Mouse (Mus musculus): ENCODE data around the gene Gm10644. TPM values are rescaled to one million over a fixed set of nuclear protein-coding genes. Genes with fewer than 3 reads are reported as not detected.
"Not testable (repeated sequence)": the region's sequence is repeated elsewhere in the genome, so short reads cannot be mapped to it uniquely, and the experiment has no call there.

Gene Gm10644
- polyA plus RNA-seq, 1 experiment from 2014 or later: 0.61 TPM

DNA sequence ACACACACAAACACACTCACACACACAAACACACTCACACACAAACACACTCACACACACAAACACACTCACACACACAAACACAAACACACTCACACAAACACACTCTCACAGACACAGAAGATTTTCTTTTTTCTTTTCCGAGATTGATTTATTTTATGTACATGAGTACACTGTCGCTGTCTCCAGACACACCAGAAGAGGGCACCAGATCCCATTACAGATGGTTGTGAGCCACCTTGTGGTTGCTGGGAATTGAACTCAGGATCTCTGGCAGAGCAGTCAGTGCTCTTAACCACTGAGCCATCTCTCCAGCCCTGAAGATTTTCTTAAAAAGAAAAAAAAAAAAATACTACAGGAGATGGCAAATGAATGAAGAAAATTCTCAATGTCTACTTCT lies 28.2 kb upstream of the Gm10644 start:
- not testable (repeated sequence) for ATAC-seq (ENCODE audit: low FRiP score)

GRCm38 (mm10) chr8:83982449-83982848 lies 27.4 kb upstream of the Gm10644 start:
- WGBS: 86% methylated on average over 4 of the region's 4 CpGs
- peaks cover 20% of the 10 kb centered on the region for H3K36me3 ChIP-seq (ENCODE audit: control insufficient read depth, insufficient read depth, low read length)
- H3K27ac ChIP-seq (ENCODE audit: low read depth, low read length): no peak overlapping the region

More for the DNA sequence above, 28.2 kb upstream of the Gm10644 start:
- not testable (repeated sequence) for DNase-seq (ENCODE audit: low spot score, missing footprints); H3K4me1 ChIP-seq (ENCODE audit: control insufficient read depth, insufficient read depth, low read length); H3K4me2 ChIP-seq; H3K27me3 ChIP-seq (ENCODE audit: control insufficient read depth, insufficient read depth, low read length); H3K9ac ChIP-seq (ENCODE audit: low read length); H3K27ac ChIP-seq (ENCODE audit: low read depth, low read length); H3K9me3 ChIP-seq (ENCODE audit: control insufficient read depth, low read length); H3K4me3 ChIP-seq (ENCODE audit: low read depth, low read length)
- peaks cover 21% of the 10 kb centered on the region for H3K36me3 ChIP-seq (ENCODE audit: control insufficient read depth, insufficient read depth, low read length)
- WGBS: 99% methylated on average over 2 of the region's 2 CpGs

DNA sequence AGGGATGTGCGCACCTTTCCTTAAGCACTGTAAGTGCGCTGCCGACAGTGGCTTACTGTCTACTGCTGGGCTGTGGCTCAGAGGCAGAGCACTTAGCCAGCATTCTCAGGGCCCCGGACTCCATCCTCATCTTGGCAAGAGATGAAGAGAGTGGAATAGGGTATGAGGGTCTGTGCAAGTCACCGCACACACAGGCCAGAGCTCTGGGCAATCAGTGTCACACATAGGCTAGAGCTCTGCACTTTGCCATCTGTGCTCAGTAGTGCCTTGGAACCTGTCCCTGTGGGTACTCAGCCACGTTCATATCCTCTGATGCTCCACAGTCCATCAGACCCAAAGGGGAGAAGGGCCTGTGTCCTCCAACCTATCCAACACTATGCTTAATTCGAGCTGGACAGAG lies 26.5 kb upstream of the Gm10644 start:
- no peaks in the 10 kb centered on the region for H3K4me1 ChIP-seq (ENCODE audit: control insufficient read depth, insufficient read depth, low read length)
- no peak overlapping the region for H3K4me2 ChIP-seq

More at GRCm38 (mm10) chr8:83982449-83982848, 27.4 kb upstream of the Gm10644 start:
- DNase-seq (ENCODE audit: low spot score, missing footprints) (no peak), ATAC-seq (ENCODE audit: low FRiP score) (no peak)
- Histone ChIP-seq H3K9me3 (ENCODE audit: control insufficient read depth, low read length) (no peaks in the 10 kb centered on the region), H3K4me3 (ENCODE audit: low read depth, low read length) (no peak overlapping the region), H3K4me2 (no peak overlapping the region), H3K4me1 (ENCODE audit: control insufficient read depth, insufficient read depth, low read length) (no peaks in the 10 kb centered on the region), H3K9ac (ENCODE audit: low read length) (no peak overlapping the region), H3K27me3 (ENCODE audit: control insufficient read depth, insufficient read depth, low read length) (no peaks in the 10 kb centered on the region)

DNA sequence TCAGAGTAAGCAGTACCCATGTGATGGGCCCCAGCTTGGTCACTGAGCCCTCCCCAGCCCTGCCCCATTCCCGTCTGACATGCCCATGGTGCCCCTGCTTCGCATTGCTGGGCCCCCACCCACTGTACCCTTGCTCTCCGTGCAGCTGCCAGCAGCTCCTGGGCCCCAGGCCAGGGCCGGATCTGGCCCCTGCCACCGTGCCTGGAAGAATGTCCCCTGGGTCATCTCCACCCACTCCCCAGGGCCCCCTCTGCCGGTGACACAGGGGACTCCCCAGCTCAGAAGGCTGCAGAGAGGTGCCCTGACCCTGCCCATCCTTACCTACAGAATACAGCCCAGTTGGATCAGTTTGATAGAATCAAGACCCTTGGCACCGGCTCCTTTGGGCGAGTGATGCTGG lies 25.8 kb upstream of the Gm10644 start:
- Histone ChIP-seq H3K9ac (ENCODE audit: low read length) (no peak overlapping the region), H3K36me3 (ENCODE audit: control insufficient read depth, insufficient read depth, low read length) (peaks cover 12% of the 10 kb centered on the region), H3K27ac (ENCODE audit: low read depth, low read length) (no peak overlapping the region), H3K4me1 (ENCODE audit: control insufficient read depth, insufficient read depth, low read length) (no peaks in the 10 kb centered on the region), H3K27me3 (ENCODE audit: control insufficient read depth, insufficient read depth, low read length) (no peaks in the 10 kb centered on the region), H3K9me3 (ENCODE audit: control insufficient read depth, low read length) (no peaks in the 10 kb centered on the region), H3K4me2 (no peak overlapping the region), H3K4me3 (ENCODE audit: low read depth, low read length) (no peak overlapping the region)
- ATAC-seq (ENCODE audit: low FRiP score): no peak
- no peak for DNase-seq (ENCODE audit: low spot score, missing footprints)
- WGBS: 90% methylated on average over 8 of the region's 8 CpGs

More for the DNA sequence above, 26.5 kb upstream of the Gm10644 start:
- 97% methylated on average over 7 of the region's 7 CpGs for WGBS
- Histone ChIP-seq H3K9ac (ENCODE audit: low read length) (no peak overlapping the region), H3K36me3 (ENCODE audit: control insufficient read depth, insufficient read depth, low read length) (peaks cover 13% of the 10 kb centered on the region), H3K9me3 (ENCODE audit: control insufficient read depth, low read length) (no peaks in the 10 kb centered on the region), H3K4me3 (ENCODE audit: low read depth, low read length) (no peak overlapping the region), H3K27ac (ENCODE audit: low read depth, low read length) (no peak overlapping the region), H3K27me3 (ENCODE audit: control insufficient read depth, insufficient read depth, low read length) (no peaks in the 10 kb centered on the region)
- no peak for ATAC-seq (ENCODE audit: low FRiP score)
- DNase-seq (ENCODE audit: low spot score, missing footprints): no peak

DNA sequence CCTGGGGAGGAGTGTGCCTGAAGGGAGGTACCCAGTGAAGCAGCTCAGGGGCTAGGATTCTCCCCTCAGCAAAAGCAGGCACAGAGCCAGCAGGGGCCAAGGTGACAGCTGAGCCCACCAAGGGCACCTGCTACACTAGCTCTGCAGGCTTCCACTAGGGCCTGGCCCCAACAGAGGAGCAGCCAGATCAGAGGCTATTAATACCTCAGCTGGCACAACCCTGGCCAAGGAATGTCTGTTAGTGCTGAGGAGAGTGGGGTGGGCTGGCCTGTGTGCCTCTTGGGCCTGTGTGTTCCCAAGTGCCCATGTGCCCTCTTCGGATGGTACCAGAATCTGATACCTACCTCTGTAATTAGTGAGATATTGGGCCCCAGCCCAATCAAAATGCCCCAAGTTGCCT lies 25.2 kb upstream of the Gm10644 start:
- no peak for DNase-seq (ENCODE audit: low spot score, missing footprints)
- H3K4me3 ChIP-seq (ENCODE audit: low read depth, low read length): no peak overlapping the region
- H3K9ac ChIP-seq (ENCODE audit: low read length): no peak overlapping the region
- H3K4me1 ChIP-seq (ENCODE audit: control insufficient read depth, insufficient read depth, low read length): no peaks in the 10 kb centered on the region
- no peaks in the 10 kb centered on the region for H3K27me3 ChIP-seq (ENCODE audit: control insufficient read depth, insufficient read depth, low read length)
- no peak for ATAC-seq (ENCODE audit: low FRiP score)
- no peak overlapping the region for H3K27ac ChIP-seq (ENCODE audit: low read depth, low read length)
- peaks cover 12% of the 10 kb centered on the region for H3K36me3 ChIP-seq (ENCODE audit: control insufficient read depth, insufficient read depth, low read length)
- no peaks in the 10 kb centered on the region for H3K9me3 ChIP-seq (ENCODE audit: control insufficient read depth, low read length)
- no peak overlapping the region for H3K4me2 ChIP-seq
- 92% methylated on average over 1 of the region's 1 CpGs for WGBS

DNA sequence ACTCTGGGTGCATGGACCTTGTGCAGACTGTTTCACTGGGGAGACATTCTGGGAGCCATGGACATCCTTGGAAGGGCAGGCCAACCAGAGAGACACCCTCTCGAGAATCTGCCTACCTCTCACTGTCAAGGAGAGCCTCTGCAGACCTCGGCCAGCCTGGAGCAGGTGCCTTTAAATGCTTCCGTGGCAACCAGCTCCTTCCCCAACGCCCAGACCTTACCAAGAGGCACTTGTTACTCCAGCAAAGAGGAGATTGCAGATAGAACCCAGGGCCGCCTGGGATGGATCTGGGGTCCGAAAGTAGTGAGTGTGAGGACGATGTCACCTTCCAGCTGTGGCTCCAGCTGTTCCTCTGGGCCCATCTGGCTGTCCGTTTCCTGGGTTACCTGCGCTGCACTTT lies 23.2 kb upstream of the Gm10644 start:
- Histone ChIP-seq H3K9ac (ENCODE audit: low read length) (no peak overlapping the region), H3K36me3 (ENCODE audit: control insufficient read depth, insufficient read depth, low read length) (peaks cover 9% of the 10 kb centered on the region), H3K27me3 (ENCODE audit: control insufficient read depth, insufficient read depth, low read length) (no peaks in the 10 kb centered on the region), H3K4me3 (ENCODE audit: low read depth, low read length) (no peak overlapping the region), H3K4me1 (ENCODE audit: control insufficient read depth, insufficient read depth, low read length) (peaks cover 13% of the 10 kb centered on the region), H3K4me2 (no peak overlapping the region), H3K9me3 (ENCODE audit: control insufficient read depth, low read length) (no peaks in the 10 kb centered on the region), H3K27ac (ENCODE audit: low read depth, low read length) (no peak overlapping the region)
- 76% methylated on average over 9 of the region's 9 CpGs for WGBS
- no peak for DNase-seq (ENCODE audit: low spot score, missing footprints)
- ATAC-seq (ENCODE audit: low FRiP score): no peak

DNA sequence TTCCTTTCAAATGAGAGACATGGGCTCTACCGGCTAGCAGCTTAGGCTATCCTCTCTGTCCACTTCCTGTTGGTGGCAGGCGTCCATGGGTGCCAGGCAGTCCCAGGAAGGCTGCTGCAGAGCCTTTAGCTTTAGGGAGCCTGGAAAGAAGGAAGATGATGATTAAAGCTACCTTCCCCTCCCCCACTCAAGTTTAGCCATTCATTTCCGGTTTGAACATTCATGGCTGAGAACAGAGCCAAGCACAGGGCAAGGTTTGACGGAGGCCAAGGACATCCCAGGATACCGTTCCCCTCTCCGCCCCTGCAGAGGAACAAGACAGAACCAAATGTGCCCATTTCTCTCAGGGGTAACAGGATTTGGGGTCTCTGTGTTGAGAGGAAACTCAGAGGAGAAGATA lies 22.6 kb upstream of the Gm10644 start:
- Histone ChIP-seq H3K4me3 (ENCODE audit: low read depth, low read length) (no peak overlapping the region), H3K4me2 (no peak overlapping the region), H3K9ac (ENCODE audit: low read length) (no peak overlapping the region), H3K27ac (ENCODE audit: low read depth, low read length) (no peak overlapping the region), H3K36me3 (ENCODE audit: control insufficient read depth, insufficient read depth, low read length) (peaks cover 9% of the 10 kb centered on the region), H3K9me3 (ENCODE audit: control insufficient read depth, low read length) (no peaks in the 10 kb centered on the region), H3K27me3 (ENCODE audit: control insufficient read depth, insufficient read depth, low read length) (no peaks in the 10 kb centered on the region), H3K4me1 (ENCODE audit: control insufficient read depth, insufficient read depth, low read length) (peaks cover 13% of the 10 kb centered on the region)
- DNase-seq (ENCODE audit: low spot score, missing footprints): no peak
- WGBS: 73% methylated on average over 6 of the region's 6 CpGs
- ATAC-seq (ENCODE audit: low FRiP score): no peak

- no peak overlapping the region for H3K4me3 ChIP-seq (ENCODE audit: low read depth, low read length)
- ATAC-seq (ENCODE audit: low FRiP score): no peak
- WGBS: 89% methylated on average over 5 of the region's 5 CpGs
These were observed 21.9 kb upstream of the Gm10644 start for GRCm38 (mm10) chr8:83976779-83977350.

DNA sequence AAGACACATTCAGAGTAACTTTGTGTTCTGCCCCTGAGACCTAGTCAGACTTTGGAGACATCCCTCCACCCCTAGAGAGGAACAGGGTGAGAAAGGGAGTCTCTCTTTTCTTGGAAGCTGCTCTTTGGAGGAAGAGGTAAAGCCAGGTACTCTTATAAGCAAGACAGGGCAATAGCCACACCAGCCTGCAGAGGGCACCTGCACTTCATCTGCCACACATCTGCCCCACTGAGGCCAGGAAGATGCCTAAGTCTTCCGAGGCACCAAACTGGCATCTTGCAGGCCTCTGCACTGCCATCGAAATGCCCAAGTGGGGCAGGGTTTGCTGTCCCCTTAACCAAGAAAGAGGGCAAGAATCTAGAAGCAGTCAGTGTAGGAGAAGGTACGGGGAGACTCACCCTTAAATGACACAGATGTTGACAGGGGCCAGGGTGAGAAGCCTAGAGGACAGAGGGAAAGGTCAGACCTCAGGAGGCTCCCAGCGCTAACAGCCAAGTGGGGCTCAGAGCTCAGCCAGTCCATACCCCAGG lies 21.2 kb upstream of the Gm10644 start:
- DNase-seq (ENCODE audit: low spot score, missing footprints): no peak
- Histone ChIP-seq H3K27me3 (ENCODE audit: control insufficient read depth, insufficient read depth, low read length) (no peaks in the 10 kb centered on the region), H3K27ac (ENCODE audit: low read depth, low read length) (no peak overlapping the region), H3K9ac (ENCODE audit: low read length) (no peak overlapping the region), H3K4me1 (ENCODE audit: control insufficient read depth, insufficient read depth, low read length) (peaks cover 20% of the 10 kb centered on the region), H3K9me3 (ENCODE audit: control insufficient read depth, low read length) (no peaks in the 10 kb centered on the region), H3K4me3 (ENCODE audit: low read depth, low read length) (no peak overlapping the region), H3K36me3 (ENCODE audit: control insufficient read depth, insufficient read depth, low read length) (peaks cover 4% of the 10 kb centered on the region), H3K4me2 (no peak overlapping the region)
- no peak for ATAC-seq (ENCODE audit: low FRiP score)
- 87% methylated on average over 4 of the region's 4 CpGs for WGBS

More at GRCm38 (mm10) chr8:83976779-83977350, 21.9 kb upstream of the Gm10644 start:
- Histone ChIP-seq H3K27ac (ENCODE audit: low read depth, low read length) (no peak overlapping the region), H3K4me1 (ENCODE audit: control insufficient read depth, insufficient read depth, low read length) (peaks cover 16% of the 10 kb centered on the region), H3K27me3 (ENCODE audit: control insufficient read depth, insufficient read depth, low read length) (no peaks in the 10 kb centered on the region), H3K9ac (ENCODE audit: low read length) (no peak overlapping the region), H3K9me3 (ENCODE audit: control insufficient read depth, low read length) (no peaks in the 10 kb centered on the region), H3K36me3 (ENCODE audit: control insufficient read depth, insufficient read depth, low read length) (peaks cover 6% of the 10 kb centered on the region), H3K4me2 (no peak overlapping the region)
- no peak for DNase-seq (ENCODE audit: low spot score, missing footprints)
